Mouse (Mus musculus) limb, embryonic 11.5 days (tissue): Measurements from ENCODE around the gene Acat2. TPM values are rescaled to one million over a fixed set of nuclear protein-coding genes. Genes with fewer than 3 reads are reported as not detected.

ENCODE experiments used
- polyA plus RNA-seq: library from polyadenylated mRNA; unstranded; fragments of >200 nt; fragmentation: Nextera tagmentation; extraction: Ambion mirVana; gene quantifications from 2 replicates; pipeline ENCODE4 v1.2.1, GENCODE M21; 2014

Acat2 gene
- polyA plus RNA-seq, 1 experiment from 2014 or later: 236 TPM

Other genes with a start within 250 kb of the Acat2 start
- 28.0 and 31.5 TPM in 2 replicates for gene Igf2r, start 191.1 kb downstream of the Acat2 start, polyA plus RNA-seq
- gene Mas1, start 92.6 kb downstream of the Acat2 start, polyA plus RNA-seq: 0.50 and 0.81 TPM in 2 replicates
- gene Mrgprh, start 84.7 kb downstream of the Acat2 start, polyA plus RNA-seq: not detected in 2 replicates
- 1.7 and 2.3 TPM in 2 replicates for gene Pnldc1, start 50.5 kb downstream of the Acat2 start, polyA plus RNA-seq
- 578 and 600 TPM in 2 replicates for gene Tcp1, start 45.0 kb downstream of the Acat2 start, polyA plus RNA-seq
- 195 and 199 TPM in 2 replicates for gene Mrpl18, start 44.4 kb downstream of the Acat2 start, polyA plus RNA-seq
- gene Acat3, start 20.1 kb downstream of the Acat2 start, polyA plus RNA-seq: 0.68 and 0.88 TPM in 2 replicates
- 155 and 160 TPM in 2 replicates for gene Wtap, start 33.4 kb upstream of the Acat2 start, polyA plus RNA-seq
- gene Sod2, start 46.1 kb upstream of the Acat2 start, polyA plus RNA-seq: 101 and 106 TPM in 2 replicates
- gene Gpr31b, start 91.5 kb upstream of the Acat2 start, polyA plus RNA-seq: not detected in 2 replicates
- gene Tcp10b, start 100.4 kb upstream of the Acat2 start, polyA plus RNA-seq: not detected in 2 replicates
- not detected in 2 replicates for gene Unc93a, start 171.1 kb upstream of the Acat2 start, polyA plus RNA-seq